Mouse (Mus musculus): ENCODE measurements around the gene Arl9. TPM values are rescaled to one million over a fixed set of nuclear protein-coding genes. Genes with fewer than 3 reads are reported as not detected.

Arl9 gene
- polyA plus RNA-seq, 1 experiment from 2014 or later = not detected

- Histone ChIP-seq H3K9ac (ENCODE audit: low read depth, low read length) (no peak overlapping the region), H3K4me1 (ENCODE audit: control insufficient read depth, insufficient read depth, low read depth, low read length) (no peaks in the 10 kb centered on the region), H3K27me3 (replicated peaks; ENCODE audit: control insufficient read depth, insufficient read depth, low read length) (no peaks in the 10 kb centered on the region), H3K27ac (ENCODE audit: low read depth, low read length) (no peak overlapping the region), H3K36me3 (ENCODE audit: control insufficient read depth, insufficient read depth, low read length) (no peaks in the 10 kb centered on the region), H3K9me3 (ENCODE audit: control insufficient read depth, low read length) (no peaks in the 10 kb centered on the region), H3K4me3 (ENCODE audit: low read length) (no peak overlapping the region), H3K4me2 (ENCODE audit: low read length) (no peak overlapping the region)
- no peak for ATAC-seq
- 75% methylated on average over 5 of the region's 5 CpGs for WGBS
Observed at GRCm38 (mm10) chr5:77044362-77044761, 40.5 kb downstream of the Arl9 start.

GRCm38 (mm10) chr5:77052616-77053015, 48.8 kb downstream of the Arl9 start:
- Histone ChIP-seq H3K4me2 (ENCODE audit: low read length) (no peak overlapping the region), H3K9me3 (ENCODE audit: control insufficient read depth, low read length) (no peaks in the 10 kb centered on the region), H3K27me3 (replicated peaks; ENCODE audit: control insufficient read depth, insufficient read depth, low read length) (no peaks in the 10 kb centered on the region), H3K27ac (ENCODE audit: low read depth, low read length) (no peak overlapping the region), H3K9ac (ENCODE audit: low read depth, low read length) (no peak overlapping the region), H3K36me3 (ENCODE audit: control insufficient read depth, insufficient read depth, low read length) (no peaks in the 10 kb centered on the region), H3K4me3 (ENCODE audit: low read length) (no peak overlapping the region), H3K4me1 (ENCODE audit: control insufficient read depth, insufficient read depth, low read depth, low read length) (no peaks in the 10 kb centered on the region)
- ATAC-seq = no peak
- WGBS = 92% methylated on average over 5 of the region's 5 CpGs

- H3K27me3 ChIP-seq (replicated peaks; ENCODE audit: control insufficient read depth, insufficient read depth, low read length) = no peaks in the 10 kb centered on the region
- ATAC-seq = no peak
- WGBS = 43% methylated on average over 12 of the region's 12 CpGs
Observed at GRCm38 (mm10) chr5:77056881-77057440, 53.1 kb downstream of the Arl9 start.

More at GRCm38 (mm10) chr5:77056881-77057440, 53.1 kb downstream of the Arl9 start:
- H3K4me2 ChIP-seq (ENCODE audit: low read length) = no peak overlapping the region
- H3K9me3 ChIP-seq (ENCODE audit: control insufficient read depth, low read length) = no peaks in the 10 kb centered on the region
- H3K36me3 ChIP-seq (ENCODE audit: control insufficient read depth, insufficient read depth, low read length) = no peaks in the 10 kb centered on the region
- no peak overlapping the region for H3K9ac ChIP-seq (ENCODE audit: low read depth, low read length)
- H3K27ac ChIP-seq (ENCODE audit: low read depth, low read length) = no peak overlapping the region
- H3K4me1 ChIP-seq (ENCODE audit: control insufficient read depth, insufficient read depth, low read depth, low read length) = no peaks in the 10 kb centered on the region
- H3K4me3 ChIP-seq (ENCODE audit: low read length) = no peak overlapping the region

Other genes with a start within 250 kb of the Arl9 start
- gene Aasdh, start 98.5 kb upstream of the Arl9 start, polyA plus RNA-seq (2015; fragmentation: Nextera tagmentation; extraction: Ambion mirVana) = 14.0 and 16.9 TPM in 2 replicates
- gene Paics, start 52.7 kb upstream of the Arl9 start, polyA plus RNA-seq (2015; fragmentation: Nextera tagmentation; extraction: Ambion mirVana) = 193 and 194 TPM in 2 replicates
- 12.2 TPM in 2 replicates for gene Ppat, start 52.5 kb upstream of the Arl9 start, polyA plus RNA-seq (2015; fragmentation: Nextera tagmentation; extraction: Ambion mirVana)
- 89.5 and 92.2 TPM in 2 replicates for gene Srp72, start 29.4 kb upstream of the Arl9 start, polyA plus RNA-seq (2015; fragmentation: Nextera tagmentation; extraction: Ambion mirVana)
- gene Thegl, start 12.0 kb downstream of the Arl9 start, polyA plus RNA-seq (2015; fragmentation: Nextera tagmentation; extraction: Ambion mirVana) = 0.40 and 0.73 TPM in 2 replicates
- 4.9 and 6.7 TPM in 2 replicates for gene Hopx, start 111.1 kb downstream of the Arl9 start, polyA plus RNA-seq (2015; fragmentation: Nextera tagmentation; extraction: Ambion mirVana)
- 0.80 and 1.5 TPM in 2 replicates for gene Spink2, start 207.4 kb downstream of the Arl9 start, polyA plus RNA-seq (2015; fragmentation: Nextera tagmentation; extraction: Ambion mirVana)

Data from hindbrain, embryonic 16.5 days (tissue).